ENCODE assay signal across 15 mouse cellular contexts in the genomic region with DNA sequence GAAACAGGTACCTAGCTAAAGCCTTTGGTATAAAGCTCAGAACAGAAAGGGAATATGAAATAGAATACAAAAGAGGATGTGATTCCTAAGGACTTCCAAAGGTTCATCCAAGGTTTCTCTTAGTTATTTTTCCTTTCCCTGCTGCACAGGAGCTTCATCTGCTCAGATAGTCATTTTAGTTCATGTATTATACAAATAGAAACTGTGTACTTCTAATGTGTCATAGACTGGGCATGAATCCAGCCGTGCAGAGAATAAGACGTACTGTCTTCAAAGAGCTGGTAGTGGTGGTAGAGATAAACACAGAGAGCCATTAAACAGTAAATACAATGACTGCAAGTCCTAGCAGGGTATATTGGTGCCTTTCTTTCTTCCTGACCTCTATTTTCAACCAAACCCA.
DNase-seq lines count a peak whose midpoint lies in the region; ATAC-seq and TF ChIP-seq lines count a peak whose summit lies in the region.
"Had no signal": no experiment of that assay in that cellular context is flagged by ENCODE, and none has a peak within 500 bp of the region (broad histone marks: within the 10 kb centered on the region; RNA-seq: fewer than 3 reads in every experiment).

No protein-coding gene starts in this region.

- no peak for ATAC-seq in Patski
- no peak for ATAC-seq in midbrain, embryonic 14.5 days (ENCODE audit: low FRiP score, low TSS enrichment)
- ATAC-seq: forebrain, embryonic 16.5 days had no signal

- WGBS in midbrain, embryonic 14.5 days: 86% methylated on average over 2 of the region's 2 CpGs

- no peak overlapping the region for H3K9ac ChIP-seq in midbrain, embryonic 14.5 days (replicated peaks; ENCODE audit: low read length)
- H3K9ac ChIP-seq: hindbrain, embryonic 14.5 days; limb, embryonic 13.5 days had no signal

- TF ChIP-seq CTCF in Patski (IDR thresholded peaks at IDR 0.05): no peak

- H3K4me2 ChIP-seq in midbrain, embryonic 14.5 days (ENCODE audit: low read length): no peak overlapping the region
- H3K4me2 ChIP-seq: hindbrain, embryonic 14.5 days; limb, embryonic 13.5 days had no signal

- H3K27me3 ChIP-seq in Patski: peaks cover 11% of the 10 kb centered on the region
- no peaks in the 10 kb centered on the region for H3K27me3 ChIP-seq in midbrain, embryonic 14.5 days (ENCODE audit: control insufficient read depth, insufficient read depth, low read length)
- H3K27me3 ChIP-seq: limb, embryonic 13.5 days had no signal

- H3K9me3 ChIP-seq in midbrain, embryonic 14.5 days (ENCODE audit: control insufficient read depth, low read length): no peaks in the 10 kb centered on the region
- H3K9me3 ChIP-seq: limb, embryonic 13.5 days had no signal

- no peaks in the 10 kb centered on the region for H3K4me1 ChIP-seq in midbrain, embryonic 14.5 days (ENCODE audit: control insufficient read depth, insufficient read depth, low read length)
- H3K4me1 ChIP-seq: limb, embryonic 13.5 days had no signal

- POLR2A ChIA-PET in Patski (lab: Charles Lee): no interaction called here

- no peaks in the 10 kb centered on the region for H3K36me3 ChIP-seq in midbrain, embryonic 14.5 days (ENCODE audit: control insufficient read depth, insufficient read depth, low read length)
- H3K36me3 ChIP-seq: limb, embryonic 13.5 days had no signal

- no peak overlapping the region for H3K27ac ChIP-seq in midbrain, embryonic 14.5 days (replicated peaks; ENCODE audit: low read depth, low read length)
- H3K27ac ChIP-seq: hindbrain, embryonic 14.5 days; limb, embryonic 13.5 days had no signal

- CTCF ChIA-PET in Patski (lab: Charles Lee): interaction anchor here (2.3 kb wide), 1 partner anchor 9 kb away, joined by 8 read pairs; no protein-coding TSS in a partner anchor

- in situ Hi-C loops in Patski (cut with MboI; ENCODE audit: low pct_unique_long_range_greater_than_20kb): no loop called here

- no peak overlapping the region for H3K4me3 ChIP-seq in midbrain, embryonic 14.5 days (replicated peaks; ENCODE audit: low read depth, low read length)
- H3K4me3 ChIP-seq: limb, embryonic 13.5 days; myocyte had no signal

- DNase-seq in heart, adult 18-20 months: peak; percentile 7 to 25
- no peak for DNase-seq in heart, adult 9 months (ENCODE audit: low spot score in 2 of 2)
- DNase-seq in Patski (ENCODE audit: low read depth, low spot score): peak; percentile 1
- peak; percentile 11 to 16 for DNase-seq in frontal cortex, postnatal 10 days (ENCODE audit: low spot score in 2 of 2)
- DNase-seq in right cerebral cortex, adult 2 months (ENCODE audit: low spot score in 2 of 2): peak; percentile 48 to 61
- DNase-seq in midbrain, embryonic 14.5 days: no peak
- DNase-seq in spleen, postnatal 14 days (ENCODE audit: low spot score in 2 of 2): no peak
- no peak for DNase-seq in urinary bladder, adult 18-20 months (ENCODE audit: low spot score in 2 of 2)
- DNase-seq: cerebellum, adult 2 months; kidney, adult 18-20 months; kidney, postnatal 36 days had no signal

Comparison
In these comparisons a context has a peak if more than half of its experiments do, and no peak if none do; other contexts are left out.
1. DNase-seq: peak in heart, adult 18-20 months (2 of 2), Patski (single experiment), frontal cortex, postnatal 10 days (2 of 2) and right cerebral cortex, adult 2 months (2 of 2); none in heart, adult 9 months (0 of 2), midbrain, embryonic 14.5 days (single experiment), spleen, postnatal 14 days (0 of 2) and urinary bladder, adult 18-20 months (0 of 2).